Mouse (Mus musculus) adrenal gland, adult 8-10 months (tissue): Measurements from ENCODE around the gene Gm20696. TPM values are rescaled to one million over a fixed set of nuclear protein-coding genes. Genes with fewer than 3 reads are reported as not detected.

ENCODE experiments used
- DNase-seq: peaks from one replicate; pipeline ENCODE4 v3.0.0; 2022
- total RNA-seq, 4 experiments: library from RNA; stranded (reverse); gene quantifications; 2 replicates each; pipeline ENCODE4 v1.2.4; 2022

The Gm20696 gene
- total RNA-seq, 4 experiments from 2014 or later, result 3.3 to 9.8 (median 5.5) TPM

DNA sequence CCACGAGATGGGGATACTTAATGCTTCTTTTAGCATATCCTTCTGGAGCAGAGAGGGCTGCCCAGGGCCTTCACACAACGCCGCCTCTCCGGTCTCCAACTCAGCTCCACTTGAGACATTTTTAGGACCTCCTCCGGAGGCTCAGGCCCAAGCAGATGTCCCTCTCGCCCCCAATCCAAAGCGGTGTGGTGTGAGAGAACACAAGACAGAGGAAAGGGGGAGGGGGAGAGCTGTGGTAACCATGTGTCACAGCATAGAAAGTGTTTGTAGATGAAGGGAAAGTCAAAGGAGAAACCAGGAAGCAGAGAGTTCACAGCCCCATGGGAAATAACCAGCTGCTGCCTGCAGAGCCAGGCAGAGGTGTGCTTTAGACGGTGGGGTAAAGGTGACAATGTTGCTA lies 99.7 kb downstream of the Gm20696 start:
- DNase-seq, result no peak

DNA sequence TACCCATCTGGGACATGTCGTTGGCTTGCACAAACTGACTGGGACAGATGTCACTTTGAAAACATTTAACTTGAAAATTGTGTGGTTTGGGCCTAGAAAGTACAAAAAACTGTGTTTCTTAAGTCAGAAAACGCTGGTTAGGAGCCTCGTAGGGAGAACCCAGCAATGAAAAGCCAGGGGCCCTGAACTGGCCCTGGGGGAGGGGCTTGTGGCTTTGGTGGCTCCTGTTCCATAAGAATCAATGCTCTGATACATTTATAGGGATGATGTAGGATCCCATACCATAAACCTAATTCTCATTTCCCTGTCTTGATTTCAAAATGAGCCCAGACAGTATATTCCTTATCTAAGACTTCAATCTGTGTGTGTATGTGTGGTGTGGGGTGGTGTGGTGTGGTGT lies 101.8 kb downstream of the Gm20696 start:
- DNase-seq, result no peak

DNA sequence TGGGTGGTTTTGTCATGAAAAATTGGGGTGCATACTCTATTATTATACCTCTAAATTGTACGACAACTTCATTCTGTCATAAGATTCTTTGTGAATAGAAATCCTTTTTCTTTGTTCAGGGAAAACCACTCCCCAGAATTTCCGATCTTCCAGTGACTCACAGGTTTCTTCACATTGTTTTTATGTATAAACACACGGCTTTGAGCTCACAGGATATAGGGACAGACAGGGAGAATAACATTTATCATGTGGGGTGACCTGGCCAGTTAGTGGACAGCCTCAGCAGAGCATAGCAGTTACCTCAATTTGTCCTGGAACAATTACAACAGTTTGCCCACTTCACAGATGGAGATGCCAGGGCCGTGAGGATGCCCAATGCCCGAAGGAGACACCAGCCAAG lies 109.6 kb downstream of the Gm20696 start:
- DNase-seq, result no peak

- DNase-seq, result peak; percentile 40
Measured at GRCm38 (mm10) chr6:99552816-99553215, 113.8 kb downstream of the Gm20696 start.

DNA sequence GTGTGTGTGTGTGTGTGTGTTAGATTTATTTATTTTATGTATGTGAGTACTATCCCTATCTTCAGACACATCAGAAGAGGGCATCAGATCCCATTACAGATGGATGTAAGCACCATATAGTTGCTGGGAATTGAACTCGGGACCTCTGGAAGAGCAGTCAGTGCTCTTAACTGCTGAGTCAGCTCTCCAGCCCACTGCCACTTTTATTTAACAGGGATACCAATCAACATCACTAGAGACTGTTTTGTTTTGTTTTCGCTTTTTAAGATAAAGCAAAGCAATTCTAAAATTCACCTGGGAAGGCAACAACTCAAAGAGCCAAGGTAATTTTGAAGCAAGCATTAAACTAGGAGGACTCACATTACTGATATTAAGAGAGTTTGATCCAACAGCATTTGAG lies 120.2 kb downstream of the Gm20696 start:
- DNase-seq, result no peak

GRCm38 (mm10) chr6:99545437-99545836 lies 121.2 kb downstream of the Gm20696 start:
- no peak for DNase-seq

- no peak for DNase-seq
Measured at GRCm38 (mm10) chr6:99541105-99541504, 125.5 kb downstream of the Gm20696 start.

DNA sequence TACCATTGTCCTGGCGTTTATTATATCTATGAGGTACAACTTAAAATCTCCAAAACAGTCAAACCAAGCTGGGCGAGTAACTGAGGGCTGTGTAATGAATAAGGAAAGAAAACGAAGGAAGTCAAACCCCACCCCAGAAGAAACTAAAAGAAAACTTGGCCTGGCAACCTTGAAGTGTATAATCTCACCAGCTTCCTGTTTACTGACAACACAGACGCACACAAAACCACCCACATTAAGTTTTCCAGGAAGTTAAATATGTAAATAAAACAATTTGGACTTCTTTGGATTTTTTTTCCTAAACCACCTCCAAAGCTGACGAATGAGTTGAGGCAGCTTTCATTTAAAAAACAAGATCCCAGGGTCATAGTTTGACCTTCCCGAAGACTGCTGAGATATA lies 125.9 kb downstream of the Gm20696 start:
- DNase-seq, result no peak

- no peak for DNase-seq
Measured at GRCm38 (mm10) chr6:99540146-99540545, 126.5 kb downstream of the Gm20696 start.

DNA sequence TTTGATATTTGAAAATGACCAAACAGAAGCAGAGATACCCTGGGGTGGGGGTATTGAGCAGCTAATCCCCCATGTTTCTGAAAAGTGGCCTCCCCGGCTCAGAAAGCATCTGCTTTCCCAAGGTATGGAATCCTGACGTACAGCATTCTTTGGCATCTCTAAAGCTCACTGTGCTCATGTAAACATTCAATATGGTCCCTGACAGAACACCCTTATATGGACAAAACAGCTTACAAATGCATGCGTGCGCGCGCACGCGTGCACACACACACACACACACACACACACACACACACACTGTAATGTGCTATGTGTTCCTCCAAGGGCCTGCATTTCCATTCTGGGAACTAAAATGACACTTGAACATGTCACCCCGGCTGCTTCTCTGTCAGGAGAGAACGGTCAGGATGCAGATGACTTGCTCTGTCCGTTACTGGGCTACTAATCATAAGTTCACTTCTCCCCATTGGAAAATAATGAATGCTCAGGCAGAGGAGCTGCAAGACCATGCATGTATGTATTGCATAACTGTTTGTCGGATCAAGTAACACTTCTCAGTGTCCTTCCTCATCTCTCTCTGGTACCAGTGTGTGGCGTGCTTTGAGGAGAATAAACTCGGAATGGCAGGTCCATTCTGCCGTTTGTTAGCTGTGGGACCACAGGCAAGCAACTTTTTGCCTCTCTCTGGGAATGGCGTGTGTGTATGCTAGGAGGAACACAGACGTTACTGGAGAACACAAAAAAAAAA lies 128.2 kb downstream of the Gm20696 start:
- DNase-seq, result no peak

DNA sequence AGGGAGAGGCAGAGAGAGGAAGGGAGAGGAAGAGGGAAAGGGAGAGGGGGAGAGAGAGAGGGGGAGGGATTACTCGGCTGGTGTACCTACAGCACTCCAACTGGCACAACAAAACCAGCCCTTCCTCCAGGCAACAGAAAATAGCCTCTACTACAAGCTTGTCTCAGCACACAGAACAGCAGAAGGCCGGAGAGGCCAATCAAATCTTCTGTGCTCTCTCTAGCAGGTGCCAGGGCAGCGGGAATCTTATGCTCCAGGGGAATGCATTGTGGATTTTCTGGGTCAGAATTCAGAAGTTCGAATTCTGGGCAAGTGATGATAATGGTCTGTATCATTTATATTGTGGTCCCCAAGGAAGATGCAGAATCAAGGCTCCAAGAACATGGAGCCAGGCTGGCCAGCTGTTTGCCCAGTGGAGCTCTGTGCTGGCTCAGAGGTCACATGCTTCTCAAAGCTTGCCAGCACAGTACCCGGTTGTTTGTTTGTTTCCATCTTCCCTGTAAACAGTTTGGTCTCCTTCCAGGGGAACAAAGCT lies 132.3 kb downstream of the Gm20696 start:
- DNase-seq, result no peak

DNA sequence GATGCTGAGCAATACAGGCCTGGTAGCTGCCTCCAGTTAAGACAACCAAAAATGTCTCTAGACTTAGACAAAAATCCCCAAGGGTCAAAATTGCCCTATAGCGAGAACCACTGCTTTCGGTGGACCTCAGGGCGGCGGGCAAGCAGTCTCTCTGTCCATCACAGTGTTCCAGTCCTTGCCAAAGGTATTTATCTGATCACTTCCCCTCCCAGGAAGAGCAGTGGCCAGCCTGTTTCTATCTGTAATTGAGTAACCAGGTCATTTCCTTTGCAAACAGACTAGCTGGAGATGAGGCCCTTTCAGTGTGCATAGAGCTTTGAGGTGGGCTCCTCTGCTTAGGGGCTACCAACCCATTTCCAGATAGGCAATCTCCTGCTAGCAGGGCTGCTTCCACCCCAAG lies 134.1 kb downstream of the Gm20696 start:
- no peak for DNase-seq

DNA sequence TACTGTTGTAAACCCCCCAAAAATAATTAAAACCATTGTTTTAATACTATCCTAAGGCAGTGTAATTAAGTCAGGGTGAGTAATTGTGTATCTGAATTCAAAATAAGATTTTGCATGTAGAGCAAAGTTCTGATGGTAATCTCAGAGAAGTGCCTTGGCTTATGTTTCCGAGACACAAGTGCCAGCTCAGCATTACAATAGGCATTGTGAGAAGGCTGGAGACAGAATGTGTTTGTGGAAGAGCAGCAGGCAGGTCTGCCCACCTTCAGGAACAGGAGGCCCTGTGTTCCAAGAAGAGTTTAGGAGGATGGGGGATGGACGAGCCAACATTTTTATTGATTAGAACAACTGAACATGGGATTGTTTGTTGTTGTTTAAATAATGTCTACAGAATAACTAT lies 137.6 kb downstream of the Gm20696 start:
- DNase-seq, result no peak

DNA sequence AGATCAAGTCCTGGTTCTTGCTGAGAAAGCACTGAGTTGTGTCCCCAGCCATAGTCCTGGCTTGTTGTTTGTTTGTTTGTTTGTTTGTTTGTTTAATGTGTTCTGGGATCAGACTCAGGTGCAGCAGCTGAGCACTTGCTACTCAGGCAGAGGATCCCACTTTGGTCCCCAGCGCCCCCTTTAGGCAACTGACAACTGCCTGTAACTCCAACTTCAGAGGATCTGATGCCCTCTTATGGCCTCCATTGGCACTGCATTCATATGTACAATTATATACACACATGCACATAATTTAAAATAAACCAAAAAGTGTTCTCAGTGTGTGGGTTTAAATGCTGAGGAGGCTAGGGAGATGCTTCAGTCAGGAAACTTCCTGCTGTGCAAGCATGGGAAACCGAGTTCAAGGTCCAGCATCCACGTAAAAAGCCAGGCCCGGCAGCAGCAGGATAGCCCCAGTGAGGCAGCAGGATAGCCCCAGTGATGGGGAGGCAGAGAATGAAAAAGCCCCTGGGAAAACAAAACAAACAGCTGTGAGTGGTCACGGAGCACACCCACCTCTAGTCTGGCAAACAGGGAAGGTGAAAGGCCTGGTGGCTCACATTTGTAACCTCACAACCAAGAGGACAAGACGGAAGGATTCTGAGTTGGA lies 139.0 kb downstream of the Gm20696 start:
- no peak for DNase-seq

DNA sequence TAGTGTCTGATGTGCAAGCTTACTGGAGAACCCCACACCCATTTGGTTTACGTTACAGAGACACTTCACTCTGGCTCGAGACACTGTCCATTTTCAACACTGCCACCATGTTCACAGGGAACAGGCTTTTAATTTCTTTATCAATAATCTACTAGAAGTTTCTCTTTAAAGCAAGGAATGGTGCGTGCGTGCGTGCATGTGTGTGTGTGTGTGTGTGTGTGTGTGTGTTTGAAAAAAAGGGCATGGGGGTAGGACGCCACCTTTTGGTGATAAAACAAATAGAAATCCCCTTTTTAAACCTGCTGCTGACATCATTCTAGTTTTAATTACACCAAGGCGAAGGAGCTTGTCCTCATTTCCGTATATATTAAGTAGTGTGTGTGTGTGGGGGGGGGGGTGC lies 141.2 kb downstream of the Gm20696 start:
- DNase-seq, result no peak

DNA sequence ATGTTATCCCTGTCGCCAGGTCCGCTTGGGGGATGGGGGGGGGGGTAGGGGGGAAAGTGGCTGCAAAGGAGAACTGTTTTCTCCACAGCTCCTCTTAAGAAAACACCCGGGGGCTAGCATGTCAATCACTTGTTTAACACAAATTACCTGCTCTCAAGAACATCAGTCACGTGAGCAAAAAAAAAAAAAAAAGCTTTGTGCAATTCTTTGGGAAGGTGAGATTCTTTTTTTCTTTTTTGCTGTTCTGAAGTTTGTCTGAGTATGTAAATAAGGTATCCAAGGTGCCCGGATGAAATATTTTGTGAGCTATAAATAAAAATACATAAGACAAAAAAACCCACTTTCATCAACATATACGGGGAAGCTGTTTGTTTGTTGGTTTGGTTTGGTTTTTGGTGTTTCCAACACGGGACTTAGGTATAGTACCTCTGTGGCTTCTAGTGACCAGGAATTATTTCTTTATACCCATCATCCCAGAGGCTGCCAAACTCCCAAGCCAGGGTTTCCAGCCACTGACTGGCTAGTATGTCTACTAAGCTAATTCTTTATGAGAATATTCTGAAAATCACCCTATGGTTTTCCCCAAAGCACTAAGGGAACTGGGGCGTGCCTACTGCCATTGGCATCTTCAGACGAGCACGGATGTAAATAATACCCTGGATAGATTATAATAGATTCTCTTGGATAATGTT lies 142.8 kb downstream of the Gm20696 start:
- no peak for DNase-seq

- DNase-seq, result peak; percentile 73
Measured at GRCm38 (mm10) chr6:99523109-99523632, 143.4 kb downstream of the Gm20696 start.

DNA sequence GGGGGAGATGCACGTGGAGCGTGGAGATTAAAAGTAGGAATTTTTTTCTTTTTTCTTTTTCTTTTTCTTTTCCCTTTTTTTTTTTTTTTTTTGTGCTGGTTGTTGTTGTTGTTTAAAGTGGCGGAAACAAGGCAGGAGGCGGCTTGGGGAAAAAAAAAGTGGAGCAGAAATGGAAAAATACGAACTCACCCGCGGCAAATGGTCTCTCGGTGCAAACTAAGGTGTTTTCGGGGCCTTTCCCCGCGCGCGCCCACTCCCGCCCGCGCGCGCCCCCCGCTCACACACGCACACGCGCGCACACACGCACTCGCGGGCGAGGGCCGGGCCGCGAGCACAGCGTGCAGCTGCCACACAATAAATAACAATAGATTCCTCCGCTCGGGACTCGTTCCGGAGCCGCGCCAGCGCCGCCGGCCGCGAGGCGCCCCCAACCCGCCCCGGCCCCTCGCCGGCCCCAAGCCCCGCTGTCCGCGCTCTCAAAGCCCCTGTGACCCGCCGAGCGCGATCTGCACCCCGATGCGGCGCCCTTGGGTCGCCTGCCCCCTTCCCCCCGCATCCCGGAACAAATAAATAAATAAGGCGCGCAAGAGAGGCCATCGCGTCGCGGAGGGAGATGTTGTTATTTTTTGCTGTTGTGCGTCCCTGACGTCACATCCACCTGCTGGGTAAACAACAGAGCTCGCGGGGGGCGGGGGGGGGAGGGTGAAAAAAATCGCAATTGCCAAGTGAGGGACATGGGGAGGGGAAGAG lies 144.1 kb downstream of the Gm20696 start, which contains the start of gene Foxp1:
Foxp1 (minus strand) TSS at position 363 of the 750 bp plus-strand sequence.
- peak; percentile 70 for DNase-seq

- DNase-seq, result peak; percentile 30
Measured at GRCm38 (mm10) chr6:99521641-99522358, 144.8 kb downstream of the Gm20696 start.

- DNase-seq, result peak; percentile 41
Measured at GRCm38 (mm10) chr6:99521038-99521640, 145.5 kb downstream of the Gm20696 start.

DNA sequence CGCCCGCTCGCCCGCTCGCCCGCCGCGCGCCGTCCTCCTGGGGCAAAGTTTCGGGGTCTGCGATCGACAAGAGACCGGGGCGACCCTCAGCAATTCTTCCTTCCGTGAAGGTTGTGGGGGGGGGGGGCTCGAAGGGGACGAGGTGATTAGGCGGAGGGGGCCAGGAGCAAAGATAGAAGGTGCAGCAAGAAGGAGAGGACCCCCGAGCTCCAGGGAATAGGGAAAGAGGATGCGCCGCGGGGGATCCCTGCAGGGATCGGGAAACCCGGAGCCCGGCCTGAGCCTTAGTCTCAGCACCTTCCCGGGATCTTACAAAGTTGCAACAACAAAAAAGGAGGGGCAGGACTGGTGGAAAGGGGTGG lies 145.9 kb downstream of the Gm20696 start:
- no peak for DNase-seq
